Mouse (Mus musculus) ovary, postnatal 10 days (tissue): Measurements from ENCODE around the gene Shisa7.
A peak's percentile ranks its signal among the peaks of the same experiment; 100 is the strongest.
"Not testable (repeated sequence)": the region's sequence is repeated elsewhere in the genome, so short reads cannot be mapped to it uniquely, and the experiment has no call there.

Experiments used
- DNase-seq: peaks from one replicate; pipeline ENCODE4 v3.0.0; 2022; ENCODE audit warnings: low spot score

Gene Shisa7

GRCm38 (mm10) chr7:4844245-4844916, at the start of gene Shisa7:
TSS of gene Shisa7 (minus strand) at chr7:4844696.
- DNase-seq = no peak

GRCm38 (mm10) chr7:4886680-4887079, 42.2 kb upstream of the Shisa7 start:
- DNase-seq = no peak

- DNase-seq = not testable (repeated sequence)
Observed at GRCm38 (mm10) chr7:4879036-4879435, 34.5 kb upstream of the Shisa7 start.

GRCm38 (mm10) chr7:4878186-4878585, 33.7 kb upstream of the Shisa7 start:
- DNase-seq = no peak

GRCm38 (mm10) chr7:4877226-4877625, 32.7 kb upstream of the Shisa7 start:
- DNase-seq = no peak

GRCm38 (mm10) chr7:4876753-4877221, 32.3 kb upstream of the Shisa7 start, which contains the start of gene Isoc2a:
TSS of gene Isoc2a (plus strand) at chr7:4877153.
- DNase-seq = peak; percentile 68

GRCm38 (mm10) chr7:4870133-4870532, 25.6 kb upstream of the Shisa7 start, which contains the start of gene Isoc2b:
TSS of gene Isoc2b (minus strand) at chr7:4870258.
- no peak for DNase-seq

GRCm38 (mm10) chr7:4866631-4867180, 22.2 kb upstream of the Shisa7 start:
- DNase-seq = no peak

- DNase-seq = peak; percentile 81
Observed at GRCm38 (mm10) chr7:4865579-4866493, 21.3 kb upstream of the Shisa7 start.

- DNase-seq = no peak
Observed at GRCm38 (mm10) chr7:4865090-4865489, 20.6 kb upstream of the Shisa7 start.

GRCm38 (mm10) chr7:4864130-4864845, 19.8 kb upstream of the Shisa7 start:
- DNase-seq = no peak

- no peak for DNase-seq
Observed at GRCm38 (mm10) chr7:4863541-4864080, 19.1 kb upstream of the Shisa7 start.

- no peak for DNase-seq
Observed at GRCm38 (mm10) chr7:4863041-4863440, 18.5 kb upstream of the Shisa7 start.

GRCm38 (mm10) chr7:4860926-4861325, 16.4 kb upstream of the Shisa7 start:
- not testable (repeated sequence) for DNase-seq

GRCm38 (mm10) chr7:4859418-4859978, 15.0 kb upstream of the Shisa7 start:
- DNase-seq = no peak

- no peak for DNase-seq
Observed at GRCm38 (mm10) chr7:4857321-4857720, 12.8 kb upstream of the Shisa7 start.

- DNase-seq = no peak
Observed at GRCm38 (mm10) chr7:4856508-4856907, 12.0 kb upstream of the Shisa7 start.

GRCm38 (mm10) chr7:4853613-4854012, 9.1 kb upstream of the Shisa7 start:
- no peak for DNase-seq

GRCm38 (mm10) chr7:4851315-4851688, 6.8 kb upstream of the Shisa7 start:
- no peak for DNase-seq

- DNase-seq = no peak
Observed at GRCm38 (mm10) chr7:4850621-4851314, 6.3 kb upstream of the Shisa7 start.

GRCm38 (mm10) chr7:4849372-4849771, 4.9 kb upstream of the Shisa7 start:
- DNase-seq = no peak
